Mouse (Mus musculus): ENCODE data around the gene Btc. TPM values are rescaled to one million over a fixed set of nuclear protein-coding genes. Genes with fewer than 3 reads are reported as not detected.

Gene Btc
- total RNA-seq (2021) = 1 to 10 TPM; 1.6 to 2.5 TPM
- long read RNA-seq, experiment 1, partial matches to known transcripts = 0 of 1 reads
- long read RNA-seq, experiment 1, other reads (novel, unspliced or antisense) = 0 of 1 reads
- long read RNA-seq, experiment 2, partial matches to known transcripts = 0 of 1 reads
- long read RNA-seq, experiment 2, other reads (novel, unspliced or antisense) = 1 of 1 reads

GRCm38 (mm10) chr5:91402339-91403211 lies at the start of gene Btc:
TSS of gene Btc (minus strand) at chr5:91402994.
- DNase-seq = peak; percentile 72 to 77

GRCm38 (mm10) chr5:91444981-91445517 lies 42.3 kb upstream of the Btc start:
- peak; percentile 14 to 16 for DNase-seq

GRCm38 (mm10) chr5:91436563-91436962 lies 33.8 kb upstream of the Btc start:
- peak in 1 of 2 experiments; percentile 2 for DNase-seq

GRCm38 (mm10) chr5:91434723-91435658 lies 32.2 kb upstream of the Btc start:
- no peak for DNase-seq

- no peak for DNase-seq
These were observed 25.8 kb upstream of the Btc start for GRCm38 (mm10) chr5:91428547-91428946.

- DNase-seq = peak; percentile 11 to 24
These were observed 11.0 kb upstream of the Btc start for GRCm38 (mm10) chr5:91413814-91414213.

- no peak for DNase-seq
These were observed 1.5 kb upstream of the Btc start for GRCm38 (mm10) chr5:91404263-91404662.

- no peak for DNase-seq
These were observed 487 bp upstream of the Btc start for GRCm38 (mm10) chr5:91403281-91403680.

GRCm38 (mm10) chr5:91400493-91401096 lies 2.2 kb downstream of the Btc start:
- no peak for DNase-seq

GRCm38 (mm10) chr5:91375467-91375866 lies 27.3 kb downstream of the Btc start:
- DNase-seq = peak; percentile 25 to 26

GRCm38 (mm10) chr5:91368061-91368565 lies 34.7 kb downstream of the Btc start:
- DNase-seq = no peak

- DNase-seq = peak in 1 of 2 experiments; percentile 9
These were observed 35.9 kb downstream of the Btc start for GRCm38 (mm10) chr5:91366925-91367324.

- DNase-seq = no peak
These were observed 39.4 kb downstream of the Btc start for GRCm38 (mm10) chr5:91363274-91363991.

- DNase-seq = no peak
These were observed 50.1 kb downstream of the Btc start for GRCm38 (mm10) chr5:91352645-91353044.

- DNase-seq = no peak
These were observed 57.1 kb downstream of the Btc start for GRCm38 (mm10) chr5:91345681-91346080.

GRCm38 (mm10) chr5:91345064-91345463 lies 57.7 kb downstream of the Btc start:
- DNase-seq = no peak

- DNase-seq = no peak
These were observed 60.6 kb downstream of the Btc start for GRCm38 (mm10) chr5:91341981-91342760.

- DNase-seq = no peak
These were observed 68.6 kb downstream of the Btc start for GRCm38 (mm10) chr5:91334227-91334626.

GRCm38 (mm10) chr5:91332079-91332865 lies 70.5 kb downstream of the Btc start:
- DNase-seq = no peak

All from heart, adult 18-20 months (tissue).